Mouse (Mus musculus): ENCODE measurements around the gene S100a16. TPM values are rescaled to one million over a fixed set of nuclear protein-coding genes. Genes with fewer than 3 reads are reported as not detected.

S100a16 gene
- total and polyA plus RNA-seq, 2 experiments, result 40.1 to 40.7 TPM

DNA sequence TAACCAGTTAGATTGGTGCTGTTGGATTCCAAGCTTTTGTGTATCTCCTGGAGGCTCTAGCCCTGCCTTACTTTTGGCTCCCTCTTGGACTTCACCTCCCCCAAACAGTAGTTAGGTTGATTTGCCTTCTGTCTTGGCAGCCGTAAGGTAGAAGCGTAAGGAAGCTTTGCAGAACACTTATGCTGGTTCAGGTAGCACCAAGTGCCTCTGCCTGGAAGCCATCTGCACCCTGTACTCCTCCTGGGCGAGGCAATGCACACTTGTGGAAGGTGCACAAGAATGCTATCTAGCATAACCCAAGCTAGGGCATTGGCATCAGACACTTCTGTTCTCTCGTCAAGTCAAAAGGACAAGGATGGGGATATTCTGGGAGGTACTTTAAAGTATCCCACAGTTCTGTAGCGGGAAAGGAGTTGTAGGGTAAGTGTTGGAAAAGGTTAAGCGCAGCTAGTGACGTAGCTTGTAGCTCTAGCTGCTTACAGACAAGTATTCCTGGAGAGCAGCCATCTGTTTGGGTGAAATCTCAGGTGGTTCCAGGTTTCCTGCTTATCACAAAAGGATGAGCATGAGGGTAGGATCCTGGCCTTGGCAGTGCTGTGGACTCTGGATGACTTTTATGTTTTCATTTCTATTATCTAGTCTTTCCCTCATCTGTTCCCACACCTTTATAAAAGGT, 41.1 kb upstream of the S100a16 start:
- peaks cover 12% of the 10 kb centered on the region for H3K4me1 ChIP-seq (ENCODE audit: control insufficient read depth, insufficient read depth, low read length)
- no peaks in the 10 kb centered on the region for H3K79me2 ChIP-seq (ENCODE audit: control insufficient read depth, insufficient read depth, low read length)
- WGBS, result 91% methylated on average over 7 of the region's 7 CpGs
- H3K4me3 ChIP-seq (ENCODE audit: insufficient read depth, low read depth, low read length), result no peak overlapping the region
- no peak overlapping the region for H3K27ac ChIP-seq (replicated peaks; ENCODE audit: insufficient read depth, low read depth, low read length)
- TF ChIP-seq CTCF (IDR thresholded peaks at IDR 0.05; ENCODE audit: low read depth, low read length) (no peak), POLR2A (IDR thresholded peaks at IDR 0.05; ENCODE audit: extremely low read depth, insufficient read depth, low read length) (no peak)
- no peak overlapping the region for H3K9ac ChIP-seq (ENCODE audit: low read depth, low read length)
- H3K36me3 ChIP-seq (ENCODE audit: control insufficient read depth, insufficient read depth, low read length), result peaks cover 38% of the 10 kb centered on the region
- peak; percentile 51 for DNase-seq (ENCODE audit: extremely low read depth, low read depth, low spot score)
- no peaks in the 10 kb centered on the region for H3K27me3 ChIP-seq (ENCODE audit: control insufficient read depth, insufficient read depth, low read length)

DNA sequence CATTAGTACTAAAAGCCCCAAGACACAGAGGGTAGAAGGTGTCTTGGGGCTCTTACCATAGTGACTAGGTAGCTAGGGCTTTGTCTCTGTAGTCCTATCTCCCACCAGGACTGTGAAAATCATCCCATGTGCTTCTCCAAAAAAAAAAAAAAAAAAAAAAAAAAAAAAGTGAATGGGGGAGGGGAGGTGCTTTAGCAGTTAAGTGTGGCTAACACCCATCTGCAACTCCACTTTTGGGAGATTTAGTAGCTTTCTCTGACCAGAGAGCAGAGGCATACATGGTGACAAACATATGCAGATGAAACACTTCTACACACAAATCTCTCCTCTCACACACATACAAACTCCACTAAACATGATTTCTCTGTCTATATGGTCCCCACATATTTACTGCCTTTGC, 39.5 kb upstream of the S100a16 start:
- no peaks in the 10 kb centered on the region for H3K79me2 ChIP-seq (ENCODE audit: control insufficient read depth, insufficient read depth, low read length)
- no peak overlapping the region for H3K4me3 ChIP-seq (ENCODE audit: insufficient read depth, low read depth, low read length)
- TF ChIP-seq POLR2A (IDR thresholded peaks at IDR 0.05; ENCODE audit: extremely low read depth, insufficient read depth, low read length), result no peak
- no peak for TF ChIP-seq CTCF (IDR thresholded peaks at IDR 0.05; ENCODE audit: low read depth, low read length)
- DNase-seq (ENCODE audit: extremely low read depth, low read depth, low spot score), result no peak
- H3K27ac ChIP-seq (replicated peaks; ENCODE audit: insufficient read depth, low read depth, low read length), result no peak overlapping the region
- H3K27me3 ChIP-seq (ENCODE audit: control insufficient read depth, insufficient read depth, low read length), result no peaks in the 10 kb centered on the region
- H3K4me1 ChIP-seq (ENCODE audit: control insufficient read depth, insufficient read depth, low read length), result peaks cover 12% of the 10 kb centered on the region
- H3K9ac ChIP-seq (ENCODE audit: low read depth, low read length), result no peak overlapping the region
- H3K36me3 ChIP-seq (ENCODE audit: control insufficient read depth, insufficient read depth, low read length), result peaks cover 53% of the 10 kb centered on the region

DNA sequence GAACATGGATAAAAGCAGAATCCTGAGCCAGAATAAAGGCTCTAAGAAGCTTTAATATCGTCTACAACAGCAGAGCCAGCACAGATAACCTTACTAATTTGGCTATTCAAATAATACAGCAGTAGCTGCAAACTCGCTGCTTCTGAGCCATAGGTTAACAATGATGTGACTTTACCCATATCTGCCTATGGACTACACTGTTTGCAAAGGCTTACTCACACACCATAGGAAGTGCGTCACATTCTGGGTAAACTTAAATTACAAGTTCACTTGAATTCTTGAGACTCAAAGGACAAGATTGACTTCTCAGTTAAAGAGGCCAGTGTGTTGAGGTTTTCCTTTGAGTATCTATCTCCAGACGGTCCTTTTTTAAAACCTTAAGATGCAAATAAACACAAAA, 33.6 kb upstream of the S100a16 start:
- Histone ChIP-seq H3K9ac (ENCODE audit: low read depth, low read length) (no peak overlapping the region), H3K36me3 (ENCODE audit: control insufficient read depth, insufficient read depth, low read length) (peaks cover 73% of the 10 kb centered on the region), H3K79me2 (ENCODE audit: control insufficient read depth, insufficient read depth, low read length) (no peaks in the 10 kb centered on the region; the same call in 1 of the 2 replicates), H3K27ac (replicated peaks; ENCODE audit: insufficient read depth, low read depth, low read length) (no peak overlapping the region), H3K4me1 (ENCODE audit: control insufficient read depth, insufficient read depth, low read length) (peaks cover 8% of the 10 kb centered on the region), H3K27me3 (ENCODE audit: control insufficient read depth, insufficient read depth, low read length) (no peaks in the 10 kb centered on the region), H3K4me3 (ENCODE audit: insufficient read depth, low read depth, low read length) (no peak overlapping the region)
- no peak for DNase-seq (ENCODE audit: extremely low read depth, low read depth, low spot score)
- TF ChIP-seq POLR2A (IDR thresholded peaks at IDR 0.05; ENCODE audit: extremely low read depth, insufficient read depth, low read length) (no peak), CTCF (IDR thresholded peaks at IDR 0.05; ENCODE audit: low read depth, low read length) (no peak)
- WGBS, result 88% methylated on average over 4 of the region's 4 CpGs

DNA sequence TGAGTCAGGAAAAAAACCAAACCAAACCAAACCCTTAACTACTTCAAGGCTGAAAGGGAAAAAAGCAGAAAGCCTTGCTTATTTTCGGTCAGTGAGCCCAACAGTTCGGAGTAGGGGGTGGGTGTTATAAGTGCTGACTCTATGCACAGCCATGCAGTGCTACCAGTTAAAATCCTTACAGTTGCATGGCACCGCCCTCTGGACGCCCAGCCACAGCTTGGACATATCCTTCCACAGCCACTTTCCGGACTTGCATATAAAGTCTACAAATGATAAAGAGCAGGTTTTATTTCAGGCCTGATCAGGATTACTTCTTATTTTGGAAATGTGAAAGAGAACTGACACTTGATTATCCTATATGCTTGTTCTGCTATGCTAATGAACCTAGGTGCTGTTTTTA, 31.8 kb upstream of the S100a16 start:
- WGBS, result 97% methylated on average over 5 of the region's 5 CpGs
- TF ChIP-seq CTCF (IDR thresholded peaks at IDR 0.05; ENCODE audit: low read depth, low read length) (no peak), POLR2A (IDR thresholded peaks at IDR 0.05; ENCODE audit: extremely low read depth, insufficient read depth, low read length) (no peak)
- Histone ChIP-seq H3K36me3 (ENCODE audit: control insufficient read depth, insufficient read depth, low read length) (peaks cover 60% of the 10 kb centered on the region), H3K27ac (replicated peaks; ENCODE audit: insufficient read depth, low read depth, low read length) (no peak overlapping the region), H3K4me1 (ENCODE audit: control insufficient read depth, insufficient read depth, low read length) (peaks cover 8% of the 10 kb centered on the region), H3K9ac (ENCODE audit: low read depth, low read length) (no peak overlapping the region), H3K27me3 (ENCODE audit: control insufficient read depth, insufficient read depth, low read length) (no peaks in the 10 kb centered on the region), H3K79me2 (ENCODE audit: control insufficient read depth, insufficient read depth, low read length) (no peaks in the 10 kb centered on the region; the same call in 1 of the 2 replicates), H3K4me3 (ENCODE audit: insufficient read depth, low read depth, low read length) (no peak overlapping the region)
- no peak for DNase-seq (ENCODE audit: extremely low read depth, low read depth, low spot score)

DNA sequence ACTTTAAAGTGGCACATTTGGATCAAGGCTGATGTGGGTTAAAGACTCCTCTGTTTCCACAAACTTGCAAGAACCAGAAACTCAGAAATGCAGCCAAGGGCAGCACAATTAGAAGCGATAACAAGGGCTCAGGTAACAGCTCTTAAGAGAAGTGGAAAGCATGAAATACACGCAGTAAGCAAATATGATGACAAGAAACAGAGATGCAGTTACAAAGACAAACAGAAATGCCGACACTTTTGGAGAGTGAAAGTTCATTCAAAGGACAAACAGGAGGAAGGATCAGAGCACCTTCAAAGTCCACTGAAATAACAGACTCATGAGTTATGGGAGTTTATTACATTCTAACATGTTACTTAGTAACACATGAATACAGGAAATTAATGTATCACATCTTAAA, 30.7 kb upstream of the S100a16 start:
- Histone ChIP-seq H3K4me3 (ENCODE audit: insufficient read depth, low read depth, low read length) (no peak overlapping the region), H3K27me3 (ENCODE audit: control insufficient read depth, insufficient read depth, low read length) (no peaks in the 10 kb centered on the region), H3K27ac (replicated peaks; ENCODE audit: insufficient read depth, low read depth, low read length) (no peak overlapping the region), H3K79me2 (ENCODE audit: control insufficient read depth, insufficient read depth, low read length) (no peaks in the 10 kb centered on the region; the same call in 1 of the 2 replicates), H3K9ac (ENCODE audit: low read depth, low read length) (no peak overlapping the region), H3K4me1 (ENCODE audit: control insufficient read depth, insufficient read depth, low read length) (peaks cover 8% of the 10 kb centered on the region), H3K36me3 (ENCODE audit: control insufficient read depth, insufficient read depth, low read length) (peaks cover 54% of the 10 kb centered on the region)
- peak; percentile 54 for DNase-seq (ENCODE audit: extremely low read depth, low read depth, low spot score)
- TF ChIP-seq CTCF (IDR thresholded peaks at IDR 0.05; ENCODE audit: low read depth, low read length) (no peak), POLR2A (IDR thresholded peaks at IDR 0.05; ENCODE audit: extremely low read depth, insufficient read depth, low read length) (no peak)
- 22% methylated on average over 3 of the region's 3 CpGs for WGBS

DNA sequence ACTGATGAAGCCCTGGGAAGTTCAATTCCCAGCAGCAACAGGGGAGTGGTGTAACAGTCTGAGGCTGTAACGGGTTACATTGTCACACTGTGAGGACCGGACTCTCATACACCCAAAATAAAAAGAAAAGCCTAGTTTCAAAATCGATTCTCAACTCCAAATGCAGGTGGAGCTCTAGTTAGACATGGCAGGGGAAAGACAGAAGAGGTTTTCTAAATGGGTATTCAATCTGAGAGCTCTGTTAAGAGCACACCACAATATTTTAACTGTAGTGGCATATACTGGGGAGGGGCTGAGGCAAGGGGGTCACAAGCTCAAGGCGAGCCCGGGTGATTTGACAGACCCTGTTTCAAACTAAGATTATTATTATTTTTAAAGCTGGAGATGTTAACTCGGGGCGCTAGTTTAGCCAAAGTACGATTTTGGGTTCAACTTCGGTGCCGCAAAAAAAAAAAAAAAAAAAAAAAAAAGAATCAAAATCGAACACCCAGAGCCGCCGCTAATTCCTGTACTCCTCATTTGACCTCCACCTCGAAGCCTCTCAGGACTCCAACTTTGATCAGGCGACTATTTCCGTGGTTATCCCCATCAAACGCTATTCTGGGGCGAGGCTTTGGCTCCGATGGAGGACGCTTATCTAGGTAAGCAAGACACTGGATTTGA, 28.6 kb upstream of the S100a16 start:
- H3K36me3 ChIP-seq (ENCODE audit: control insufficient read depth, insufficient read depth, low read length), result peaks cover 36% of the 10 kb centered on the region
- under 1% methylated on average over 20 of the region's 20 CpGs for WGBS
- DNase-seq (ENCODE audit: extremely low read depth, low read depth, low spot score), result peak; percentile 45
- H3K27me3 ChIP-seq (ENCODE audit: control insufficient read depth, insufficient read depth, low read length), result no peaks in the 10 kb centered on the region
- TF ChIP-seq POLR2A (IDR thresholded peaks at IDR 0.05; ENCODE audit: extremely low read depth, insufficient read depth, low read length) (no peak), CTCF (IDR thresholded peaks at IDR 0.05; ENCODE audit: low read depth, low read length) (no peak)
- peak overlapping the region; percentile 76 for H3K4me3 ChIP-seq (ENCODE audit: insufficient read depth, low read depth, low read length)
- H3K9ac ChIP-seq (ENCODE audit: low read depth, low read length), result peak overlapping the region; percentile 94
- peaks cover 12% of the 10 kb centered on the region for H3K4me1 ChIP-seq (ENCODE audit: control insufficient read depth, insufficient read depth, low read length)
- H3K79me2 ChIP-seq (ENCODE audit: control insufficient read depth, insufficient read depth, low read length), result no peaks in the 10 kb centered on the region; the same call in 1 of the 2 replicates
- peak overlapping the region; percentile 66 for H3K27ac ChIP-seq (replicated peaks; ENCODE audit: insufficient read depth, low read depth, low read length)
